ENCODE assay signal across 30 mouse cellular contexts in genomic region chr13:99088285-99088684, GRCm38 (mm10).
A peak's percentile ranks its signal among the peaks of the same experiment; 100 is the strongest.
DNase-seq lines count a peak whose midpoint lies in the region; ATAC-seq and TF ChIP-seq lines count a peak whose summit lies in the region.
"Had no signal": no experiment of that assay in that cellular context is flagged by ENCODE, and none has a peak within 500 bp of the region (broad histone marks: within the 10 kb centered on the region; RNA-seq: fewer than 3 reads in every experiment).

No protein-coding gene starts in this region.

- no peak for TF ChIP-seq POLR2A in MEL (IDR thresholded peaks at IDR 0.05; ENCODE audit: control insufficient read depth in 1 of 2, insufficient read depth in 1 of 2, low read depth in 1 of 2, low read length in 2 of 2, poor library complexity in 1 of 2)

- 0 out of 2 replicates have a peak, but pooled peaks cover 3% of the 10 kb centered on the region for H3K27me3 ChIP-seq in liver, embryonic 13.5 days
- no peaks in the 10 kb centered on the region for H3K27me3 ChIP-seq in MEL (ENCODE audit: control insufficient read depth in 1 of 2, insufficient read depth in 2 of 2, low read length in 2 of 2)
- 0 out of 2 replicates have a peak, but pooled peaks cover 5% of the 10 kb centered on the region for H3K27me3 ChIP-seq in liver, embryonic 15.5 days
- H3K27me3 ChIP-seq: forebrain, embryonic 13.5 days; hindbrain, embryonic 12.5 days; intestine, embryonic 15.5 days; limb, embryonic 13.5 days; midbrain, embryonic 12.5 days; Patski had no signal

- TF ChIP-seq EP300 in MEL (IDR thresholded peaks at IDR 0.05; ENCODE audit: low read depth in 1 of 2, low read length in 2 of 2) = no peak

- H3K4me2 ChIP-seq in liver, embryonic 13.5 days = no peak overlapping the region
- no peak overlapping the region for H3K4me2 ChIP-seq in liver, embryonic 15.5 days
- H3K4me2 ChIP-seq: forebrain, embryonic 13.5 days; hindbrain, embryonic 12.5 days; intestine, embryonic 15.5 days; limb, embryonic 13.5 days; midbrain, embryonic 12.5 days had no signal

- H3K4me1 ChIP-seq in liver, embryonic 13.5 days (replicated peaks) = peaks cover 16% of the 10 kb centered on the region
- H3K4me1 ChIP-seq in MEL (ENCODE audit: control insufficient read depth in 1 of 2, insufficient read depth in 2 of 2, low read length in 2 of 2) = no peaks in the 10 kb centered on the region
- peaks cover 13% of the 10 kb centered on the region for H3K4me1 ChIP-seq in liver, embryonic 15.5 days (replicated peaks)

- TF ChIP-seq CTCF in MEL (IDR thresholded peaks at IDR 0.05 in 2 of 3, conservative IDR thresholded peaks at IDR 0.05 in 1 of 3; ENCODE audit: control insufficient read depth in 1 of 3, insufficient read depth in 1 of 3, low read depth in 2 of 3, low read length in 3 of 3, poor library complexity in 1 of 3, severe bottlenecking in 1 of 3) = no peak

- H3K4me3 ChIP-seq in liver, embryonic 13.5 days (replicated peaks) = no peak overlapping the region
- H3K4me3 ChIP-seq in MEL (ENCODE audit: control insufficient read depth in 1 of 2, insufficient read depth in 1 of 2, low read depth in 2 of 2, low read length in 2 of 2) = no peak overlapping the region
- no peak overlapping the region for H3K4me3 ChIP-seq in liver, embryonic 15.5 days (replicated peaks)
- H3K4me3 ChIP-seq: erythroblast, embryonic 14.5 days; forebrain, embryonic 13.5 days; hindbrain, embryonic 12.5 days; intestine, embryonic 15.5 days; limb, embryonic 13.5 days; midbrain, embryonic 12.5 days had no signal

- no peak overlapping the region for H3K27ac ChIP-seq in liver, embryonic 13.5 days
- H3K27ac ChIP-seq in MEL (ENCODE audit: control insufficient read depth, low read depth, low read length) = no peak overlapping the region
- H3K27ac ChIP-seq in liver, embryonic 15.5 days (replicated peaks) = no peak overlapping the region
- H3K27ac ChIP-seq: forebrain, embryonic 13.5 days; hindbrain, embryonic 12.5 days; hindbrain, postnatal 0 days; intestine, embryonic 15.5 days; limb, embryonic 13.5 days; macrophage; midbrain, embryonic 12.5 days had no signal

- no peak overlapping the region for H3K9ac ChIP-seq in liver, embryonic 13.5 days
- no peak overlapping the region for H3K9ac ChIP-seq in MEL (ENCODE audit: control insufficient read depth, low read depth, low read length, poor library complexity, severe bottlenecking)
- no peak overlapping the region for H3K9ac ChIP-seq in liver, embryonic 15.5 days
- H3K9ac ChIP-seq: forebrain, embryonic 13.5 days; hindbrain, embryonic 12.5 days; intestine, embryonic 15.5 days; limb, embryonic 13.5 days; midbrain, embryonic 12.5 days had no signal

- intact Hi-C loops in heart, postnatal 14 days (cut with DNase I) = no loop called here

- H3K79me2 ChIP-seq in MEL (ENCODE audit: control insufficient read depth, insufficient read depth, low read length, poor library complexity) = no peaks in the 10 kb centered on the region

- peak; percentile 48 for DNase-seq in heart, adult 11 months
- no peak for DNase-seq in heart, postnatal 14 days
- DNase-seq in liver, embryonic 13.5 days = no peak
- DNase-seq in liver (no peak), MEL (ENCODE audit: low read depth, low spot score) (peak; percentile 11)
- no peak for DNase-seq in embryo, embryonic 10.5 days (ENCODE audit: low spot score)
- DNase-seq in kidney, adult 11 months = no peak
- DNase-seq: adrenal gland, postnatal 10 days; B cell, adult 2 months; cerebellum, adult 11 months; cerebellum, adult 9-11 months; gastrocnemius, postnatal 14 days; heart, adult 18-20 months; heart, postnatal 36 days; kidney, adult 9 months; kidney, postnatal 14 days; lung, adult 2 months; lung, postnatal 10 days; thymus, adult 2 months; thymus, postnatal 4 days had no signal

- no peaks in the 10 kb centered on the region for H3K36me3 ChIP-seq in liver, embryonic 13.5 days
- no peaks in the 10 kb centered on the region for H3K36me3 ChIP-seq in MEL (ENCODE audit: control insufficient read depth in 1 of 2, insufficient read depth in 2 of 2, low read length in 2 of 2)
- H3K36me3 ChIP-seq in liver, embryonic 15.5 days (replicated peaks) = no peaks in the 10 kb centered on the region
- H3K36me3 ChIP-seq: hindbrain, embryonic 12.5 days; intestine, embryonic 15.5 days; limb, embryonic 13.5 days; midbrain, embryonic 12.5 days had no signal

- 55% methylated on average over 4 of the region's 4 CpGs for WGBS in liver, embryonic 13.5 days (ENCODE audit: insufficient replicate concordance)
- WGBS in liver, embryonic 15.5 days (ENCODE audit: insufficient replicate concordance) = 67% methylated on average over 4 of the region's 4 CpGs

- no peak for TF ChIP-seq RAD21 in MEL (IDR thresholded peaks at IDR 0.05; ENCODE audit: low read depth, low read length)

- ATAC-seq in liver, embryonic 13.5 days (ENCODE audit: low read depth) = peak; percentile 61
- peak; percentile 28; the same call in 1 of the 2 replicates for ATAC-seq in liver, embryonic 15.5 days (ENCODE audit: insufficient read depth)
- ATAC-seq: forebrain, embryonic 13.5 days; hindbrain, postnatal 0 days; intestine, embryonic 15.5 days; Patski had no signal

- no peaks in the 10 kb centered on the region for H3K9me3 ChIP-seq in liver, embryonic 13.5 days (replicated peaks)
- no peaks in the 10 kb centered on the region for H3K9me3 ChIP-seq in MEL (replicated peaks; ENCODE audit: insufficient read depth, low read length)
- H3K9me3 ChIP-seq in liver, embryonic 15.5 days (replicated peaks) = no peaks in the 10 kb centered on the region
- H3K9me3 ChIP-seq: forebrain, embryonic 13.5 days; hindbrain, embryonic 12.5 days; intestine, embryonic 15.5 days; limb, embryonic 13.5 days; midbrain, embryonic 12.5 days had no signal

TF ChIP-seq in MEL, 35 proteins besides CTCF, POLR2A, EP300 and RAD21:
- no peak for TF ChIP-seq POLR2AphosphoS2 (IDR thresholded peaks at IDR 0.05; ENCODE audit: low read length)
- TF ChIP-seq ZC3H11A (IDR thresholded peaks at IDR 0.05; ENCODE audit: low read depth, low read length) = no peak
- TF ChIP-seq E2F4 (IDR thresholded peaks at IDR 0.05; ENCODE audit: borderline replicate concordance, low read depth, low read length) = no peak
- no peak for TF ChIP-seq MAZ (IDR thresholded peaks at IDR 0.05; ENCODE audit: low read depth, low read length)
- no peak for TF ChIP-seq TCF12 (IDR thresholded peaks at IDR 0.05; ENCODE audit: low read depth, low read length)
- no peak for TF ChIP-seq NELFE (IDR thresholded peaks at IDR 0.05; ENCODE audit: low read depth, low read length)
- no peak for TF ChIP-seq JUND (IDR thresholded peaks at IDR 0.05; ENCODE audit: low read depth, low read length)
- no peak for TF ChIP-seq ZMIZ1 (IDR thresholded peaks at IDR 0.05; ENCODE audit: low read depth, low read length)
- no peak for TF ChIP-seq GABPA (IDR thresholded peaks at IDR 0.05; ENCODE audit: low read depth, low read length)
- no peak for TF ChIP-seq ZKSCAN1 (IDR thresholded peaks at IDR 0.05; ENCODE audit: low read depth, low read length)
- TF ChIP-seq ZNF384 (IDR thresholded peaks at IDR 0.05; ENCODE audit: low read depth, low read length) = no peak
- TF ChIP-seq ELF1 (IDR thresholded peaks at IDR 0.05; ENCODE audit: low read depth, low read length) = no peak
- TF ChIP-seq MEF2A (IDR thresholded peaks at IDR 0.05; ENCODE audit: extremely low read depth, insufficient replicate concordance, low read depth, low read length, poor library complexity, severe bottlenecking) = no peak

Comparison
In these comparisons a context has a peak if more than half of its experiments do, and no peak if none do; other contexts are left out.
1. DNase-seq: peak in heart, adult 11 months (single experiment) and MEL (single experiment); none in heart, postnatal 14 days (0 of 2), liver, embryonic 13.5 days (single experiment), liver (single experiment), embryo, embryonic 10.5 days (single experiment) and kidney, adult 11 months (single experiment).